8 mouse cellular contexts compared by ENCODE assay signal in the genomic region with DNA sequence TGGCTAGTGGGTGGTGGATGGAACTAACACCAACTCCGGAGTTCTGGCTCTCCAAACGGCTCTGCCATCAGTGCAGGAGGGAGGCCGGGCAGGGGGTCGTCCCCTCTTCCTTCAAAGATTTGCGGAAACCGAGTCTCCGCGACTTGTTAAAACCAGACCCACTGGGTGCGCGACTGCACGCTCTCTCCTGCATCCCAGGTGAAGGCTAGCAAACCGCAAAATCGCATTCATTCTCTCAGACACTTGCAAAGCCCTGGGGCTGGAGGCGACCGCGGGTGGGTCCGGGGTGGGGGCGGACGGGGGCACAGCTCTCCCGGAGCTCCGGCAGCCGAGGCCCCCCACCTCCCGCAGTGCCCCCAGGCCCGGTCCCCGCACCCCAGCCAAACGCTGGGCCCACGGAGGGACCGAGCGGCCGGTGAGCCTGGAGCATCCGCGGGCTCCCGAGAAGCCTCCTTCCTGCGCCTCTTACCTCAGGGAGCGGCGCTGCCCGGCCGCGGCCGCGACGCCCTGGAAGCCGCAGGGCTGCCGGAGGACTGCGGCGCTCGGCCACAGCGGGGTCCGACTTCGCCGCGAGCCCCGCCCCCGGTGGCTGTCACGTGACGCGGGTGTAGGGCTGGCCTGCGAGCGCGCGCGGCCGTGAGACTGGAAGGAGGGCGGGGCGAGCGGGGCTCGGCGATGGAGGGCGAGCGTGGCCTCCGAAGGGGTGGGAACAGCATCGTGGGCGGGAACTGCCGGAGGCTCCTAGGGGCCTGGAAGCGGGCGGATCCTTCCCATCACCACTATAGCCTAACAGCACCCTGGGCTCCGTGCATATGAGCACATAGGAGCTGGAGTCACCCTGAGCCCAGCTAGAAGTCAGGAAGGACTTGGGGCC. TPM values are rescaled to one million over a fixed set of nuclear protein-coding genes. Genes with fewer than 3 reads are reported as not detected.
DNase-seq lines count a peak whose midpoint lies in the region; ATAC-seq lines count a peak whose summit lies in the region.

A gene (minus strand): TSS at position 584 of the 874 bp plus-strand sequence.

- H3K9me3 ChIP-seq in hindbrain, embryonic 12.5 days (replicated peaks), result no peaks in the 10 kb centered on the region

- H3K27ac ChIP-seq in hindbrain, embryonic 12.5 days, result peak within 1 kb of the TSS; percentile 84

- H3K9ac ChIP-seq in hindbrain, embryonic 12.5 days, result peak within 1 kb of the TSS; percentile 96

- H3K4me2 ChIP-seq in hindbrain, embryonic 12.5 days (replicated peaks), result peak within 1 kb of the TSS; percentile 77

- DNase-seq in NIH3T3 (ENCODE audit: low read depth), result peak; percentile 96
- peak; percentile 90 for DNase-seq in cerebellum, adult 9-11 months
- peak; percentile 83 to 89 for DNase-seq in frontal cortex, postnatal 10 days (ENCODE audit: low spot score in 2 of 2)
- peak; percentile 88 to 90 for DNase-seq in layer of hippocampus, postnatal 36 days
- peak; percentile 96 for DNase-seq in lung, postnatal 36 days
- peak; percentile 97 for DNase-seq in retina, postnatal 1 day
- DNase-seq in urinary bladder, adult 18-20 months (ENCODE audit: low spot score in 2 of 2), result peak; percentile 85 to 90

- H3K4me1 ChIP-seq in hindbrain, embryonic 12.5 days, result peaks cover 13% of the 10 kb centered on the region

- H3K27me3 ChIP-seq in hindbrain, embryonic 12.5 days, result no peaks in the 10 kb centered on the region

- peak within 1 kb of the TSS; percentile 90 for H3K4me3 ChIP-seq in hindbrain, embryonic 12.5 days

- ATAC-seq in hindbrain, embryonic 12.5 days (ENCODE audit: low FRiP score), result peak; percentile 93

- WGBS in hindbrain, embryonic 12.5 days, result under 1% methylated on average over 66 of the region's 77 CpGs

- H3K36me3 ChIP-seq in hindbrain, embryonic 12.5 days, result no peaks in the 10 kb centered on the region

RNA-seq across cellular contexts. Expression of the gene that starts here (rescaled TPM):
- polyA plus RNA-seq in hindbrain, embryonic 12.5 days (2016; fragmentation: Nextera tagmentation; extraction: Ambion mirVana), result 17.5 and 17.6 TPM in 2 replicates
- 10 to 100 TPM; 43.3 to 47.7 TPM for total RNA-seq in layer of hippocampus, postnatal 36 days (2021)

Comparison
In these comparisons a context has a peak if more than half of its experiments do, and no peak if none do; other contexts are left out.
1. Peak in every context shown above with its lines: DNase-seq, ATAC-seq, H3K4me3 ChIP-seq and H3K27ac ChIP-seq.